Mouse (Mus musculus): ENCODE measurements around the gene Efna5. TPM values are rescaled to one million over a fixed set of nuclear protein-coding genes. Genes with fewer than 3 reads are reported as not detected.
A peak's percentile ranks its signal among the peaks of the same experiment; 100 is the strongest.

Gene Efna5
- 40.5 and 42.2 TPM in 2 replicates for polyA plus RNA-seq (2014; fragmentation: Nextera tagmentation; extraction: Ambion mirVana)

DNA sequence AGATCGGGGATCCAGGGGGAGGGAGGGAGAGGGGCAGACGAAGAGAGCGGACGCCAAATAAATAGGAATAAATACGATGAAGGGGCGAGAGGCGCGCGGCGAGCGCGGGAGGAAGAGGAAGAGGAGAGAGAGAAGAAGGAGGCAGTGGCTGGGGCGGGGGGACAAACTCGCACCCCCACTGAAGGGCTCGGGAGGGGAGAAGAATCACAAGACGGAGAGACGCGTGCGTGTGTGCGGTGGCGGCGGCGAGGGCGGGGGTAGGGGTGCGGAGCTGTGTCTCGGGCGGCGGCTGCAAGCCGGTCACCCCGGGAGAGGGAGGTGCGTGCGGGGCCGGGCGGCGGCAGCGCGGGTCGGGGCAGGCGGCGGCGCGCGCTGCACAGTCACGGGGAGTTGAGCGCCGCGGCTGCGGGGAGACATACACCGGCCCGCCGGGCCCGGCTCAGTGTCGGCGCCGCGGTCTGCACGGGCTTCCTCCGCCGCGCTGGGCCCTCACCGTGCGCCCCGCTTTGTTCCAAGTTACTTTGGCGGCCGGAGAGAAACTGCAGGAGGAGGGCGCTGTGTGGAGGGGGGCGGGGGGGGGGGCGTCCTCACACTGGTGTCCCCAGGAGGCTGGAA lies at the start of gene Efna5:
Efna5 (minus strand) TSS at position 142 of the 615 bp plus-strand sequence.
- peak within 1 kb of the TSS; percentile 95 for H3K4me2 ChIP-seq (ENCODE audit: low read depth, low read length, severe bottlenecking)
- no peaks in the 10 kb centered on the region for H3K9me3 ChIP-seq (ENCODE audit: control insufficient read depth, low read length)
- peak; percentile 86 for DNase-seq (ENCODE audit: low spot score)
- 0 out of 2 replicates have a peak, but pooled peaks cover 2% of the 10 kb centered on the region for H3K4me1 ChIP-seq (replicated peaks; ENCODE audit: control insufficient read depth, insufficient read depth, low read length)
- peaks cover 4% of the 10 kb centered on the region; the same call in 1 of the 2 replicates for H3K27me3 ChIP-seq (ENCODE audit: control insufficient read depth, insufficient read depth, low read length)
- peak within 1 kb of the TSS; percentile 80 for H3K4me3 ChIP-seq (ENCODE audit: low read depth, low read length)
- peak; percentile 36 for ATAC-seq (replicated peaks; ENCODE audit: low FRiP score)
- H3K36me3 ChIP-seq (ENCODE audit: control insufficient read depth, insufficient read depth, low read length): no peaks in the 10 kb centered on the region
- peak within 1 kb of the TSS; percentile 94 for H3K9ac ChIP-seq (ENCODE audit: low read length)
- WGBS: under 1% methylated on average over 46 of the region's 68 CpGs
- peak within 1 kb of the TSS; percentile 79 for H3K27ac ChIP-seq (ENCODE audit: low read depth, low read length)

- Histone ChIP-seq H3K4me2 (ENCODE audit: low read depth, low read length, severe bottlenecking) (no peak overlapping the region), H3K4me1 (replicated peaks; ENCODE audit: control insufficient read depth, insufficient read depth, low read length) (no peaks in the 10 kb centered on the region), H3K9me3 (ENCODE audit: control insufficient read depth, low read length) (no peaks in the 10 kb centered on the region), H3K9ac (ENCODE audit: low read length) (no peak overlapping the region), H3K27me3 (ENCODE audit: control insufficient read depth, insufficient read depth, low read length) (no peaks in the 10 kb centered on the region), H3K36me3 (ENCODE audit: control insufficient read depth, insufficient read depth, low read length) (no peaks in the 10 kb centered on the region), H3K27ac (ENCODE audit: low read depth, low read length) (no peak overlapping the region), H3K4me3 (ENCODE audit: low read depth, low read length) (no peak overlapping the region)
- WGBS: 85% methylated on average over 4 of the region's 4 CpGs
- DNase-seq (ENCODE audit: low spot score) (no peak), ATAC-seq (replicated peaks; ENCODE audit: low FRiP score) (no peak)
Measured at GRCm38 (mm10) chr17:62915304-62915703, 34.2 kb upstream of the Efna5 start.

DNA sequence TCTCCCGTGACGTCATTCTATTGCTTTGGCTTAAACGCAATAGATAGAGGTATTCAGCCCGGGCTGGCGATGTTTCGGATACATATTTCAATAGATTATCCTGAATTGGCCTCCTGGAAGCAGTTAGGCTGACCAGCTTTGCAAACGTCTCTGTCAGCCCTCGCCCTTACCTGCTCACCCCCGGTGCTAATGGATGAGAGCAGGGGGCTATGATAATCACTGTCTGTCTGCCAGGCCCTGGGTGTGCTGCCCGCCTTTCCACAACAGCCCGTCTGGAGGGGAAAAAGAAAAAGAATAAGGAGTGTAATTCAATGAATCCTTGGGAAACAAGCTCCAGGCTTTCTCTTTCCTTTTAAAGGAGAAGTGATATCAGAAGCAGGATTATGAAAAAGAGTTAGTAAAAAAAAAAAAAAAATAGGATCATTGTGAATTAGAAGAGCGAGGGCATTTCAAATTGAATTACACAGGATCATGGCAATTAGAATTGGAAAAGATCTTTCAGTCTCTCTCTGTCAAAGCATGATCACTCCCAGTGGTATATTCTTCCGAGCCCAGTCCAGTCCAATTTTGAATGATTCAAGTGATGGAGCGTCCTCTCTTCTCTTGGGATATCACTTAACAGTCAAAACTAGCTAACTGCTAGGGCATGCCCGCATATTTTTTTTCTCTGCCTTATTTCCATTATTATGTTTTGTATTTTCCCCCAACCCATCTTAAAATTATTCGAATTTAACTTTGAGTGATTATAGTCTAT lies 24.8 kb upstream of the Efna5 start:
- ATAC-seq (replicated peaks; ENCODE audit: low FRiP score) (no peak), DNase-seq (ENCODE audit: low spot score) (no peak)
- Histone ChIP-seq H3K4me3 (ENCODE audit: low read depth, low read length) (no peak overlapping the region), H3K4me1 (replicated peaks; ENCODE audit: control insufficient read depth, insufficient read depth, low read length) (no peaks in the 10 kb centered on the region), H3K27me3 (ENCODE audit: control insufficient read depth, insufficient read depth, low read length) (no peaks in the 10 kb centered on the region), H3K36me3 (ENCODE audit: control insufficient read depth, insufficient read depth, low read length) (no peaks in the 10 kb centered on the region), H3K9ac (ENCODE audit: low read length) (no peak overlapping the region), H3K9me3 (ENCODE audit: control insufficient read depth, low read length) (no peaks in the 10 kb centered on the region), H3K4me2 (ENCODE audit: low read depth, low read length, severe bottlenecking) (no peak overlapping the region), H3K27ac (ENCODE audit: low read depth, low read length) (no peak overlapping the region)
- WGBS: 67% methylated on average over 16 of the region's 16 CpGs

DNA sequence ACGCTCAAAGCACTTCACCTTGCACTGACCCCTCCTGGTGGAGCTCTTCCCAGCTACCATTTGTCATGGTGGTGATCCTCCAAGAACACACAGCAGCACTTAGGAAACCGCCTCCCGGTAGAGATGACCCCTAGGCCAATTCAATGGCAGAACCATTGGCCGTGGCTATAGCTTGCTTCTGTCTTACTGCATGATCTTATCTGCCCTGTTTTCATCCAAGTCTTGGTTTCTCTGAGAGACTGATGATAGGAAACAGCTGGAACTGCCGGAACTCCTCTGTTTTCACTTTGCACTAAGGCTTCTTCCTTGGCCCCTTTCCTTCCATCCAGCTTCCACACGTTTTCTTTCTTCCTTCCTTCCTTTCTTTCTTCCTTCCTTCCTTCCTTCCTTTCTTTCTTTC lies 17.9 kb upstream of the Efna5 start:
- H3K4me2 ChIP-seq (ENCODE audit: low read depth, low read length, severe bottlenecking): no peak overlapping the region
- no peak overlapping the region for H3K9ac ChIP-seq (ENCODE audit: low read length)
- ATAC-seq (replicated peaks; ENCODE audit: low FRiP score) (no peak), DNase-seq (ENCODE audit: low spot score) (no peak)
- no peaks in the 10 kb centered on the region for H3K9me3 ChIP-seq (ENCODE audit: control insufficient read depth, low read length)
- no peak overlapping the region for H3K4me3 ChIP-seq (ENCODE audit: low read depth, low read length)
- H3K27me3 ChIP-seq (ENCODE audit: control insufficient read depth, insufficient read depth, low read length): no peaks in the 10 kb centered on the region
- H3K36me3 ChIP-seq (ENCODE audit: control insufficient read depth, insufficient read depth, low read length): no peaks in the 10 kb centered on the region
- H3K27ac ChIP-seq (ENCODE audit: low read depth, low read length): no peak overlapping the region
- 88% methylated on average over 6 of the region's 6 CpGs for WGBS
- H3K4me1 ChIP-seq (replicated peaks; ENCODE audit: control insufficient read depth, insufficient read depth, low read length): no peaks in the 10 kb centered on the region

DNA sequence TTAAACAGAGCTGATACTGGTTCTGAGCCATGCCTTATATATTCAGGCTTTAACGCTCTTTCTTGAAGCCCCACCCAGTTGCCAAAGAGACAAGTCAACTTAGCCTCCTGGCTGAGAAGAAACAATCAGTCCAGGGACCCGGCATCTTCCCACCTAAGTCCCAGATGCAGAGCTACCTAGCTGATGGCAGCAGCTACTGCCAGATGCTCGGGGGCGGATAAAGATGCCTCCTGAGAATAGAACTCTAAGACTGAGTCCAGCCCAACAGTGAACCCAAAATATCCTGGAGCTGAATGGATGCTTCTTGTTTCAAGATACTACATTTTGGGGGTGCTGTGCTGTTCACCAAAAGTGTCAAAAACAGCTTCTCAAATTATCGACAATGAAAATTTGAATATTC lies 8.9 kb upstream of the Efna5 start:
- WGBS: 92% methylated on average over 5 of the region's 5 CpGs
- Histone ChIP-seq H3K4me2 (ENCODE audit: low read depth, low read length, severe bottlenecking) (no peak overlapping the region), H3K36me3 (ENCODE audit: control insufficient read depth, insufficient read depth, low read length) (no peaks in the 10 kb centered on the region), H3K4me3 (ENCODE audit: low read depth, low read length) (no peak overlapping the region), H3K4me1 (replicated peaks; ENCODE audit: control insufficient read depth, insufficient read depth, low read length) (peaks cover 2% of the 10 kb centered on the region; the same call in 1 of the 2 replicates), H3K27me3 (ENCODE audit: control insufficient read depth, insufficient read depth, low read length) (no peaks in the 10 kb centered on the region), H3K9me3 (ENCODE audit: control insufficient read depth, low read length) (no peaks in the 10 kb centered on the region), H3K9ac (ENCODE audit: low read length) (no peak overlapping the region), H3K27ac (ENCODE audit: low read depth, low read length) (no peak overlapping the region)
- DNase-seq (ENCODE audit: low spot score) (no peak), ATAC-seq (replicated peaks; ENCODE audit: low FRiP score) (no peak)

- H3K27ac ChIP-seq (ENCODE audit: low read depth, low read length): no peak overlapping the region
- peaks cover 4% of the 10 kb centered on the region; the same call in 1 of the 2 replicates for H3K4me1 ChIP-seq (replicated peaks; ENCODE audit: control insufficient read depth, insufficient read depth, low read length)
- H3K9ac ChIP-seq (ENCODE audit: low read length): peak overlapping the region; percentile 52
- peak overlapping the region; percentile 95 for H3K4me2 ChIP-seq (ENCODE audit: low read depth, low read length, severe bottlenecking)
- under 1% methylated on average over 16 of the region's 16 CpGs for WGBS
- H3K9me3 ChIP-seq (ENCODE audit: control insufficient read depth, low read length): no peaks in the 10 kb centered on the region
- DNase-seq (ENCODE audit: low spot score): peak; percentile 91
- H3K27me3 ChIP-seq (ENCODE audit: control insufficient read depth, insufficient read depth, low read length): no peaks in the 10 kb centered on the region
- peak overlapping the region; percentile 80 for H3K4me3 ChIP-seq (ENCODE audit: low read depth, low read length)
- H3K36me3 ChIP-seq (ENCODE audit: control insufficient read depth, insufficient read depth, low read length): no peaks in the 10 kb centered on the region
- no peak for ATAC-seq (replicated peaks; ENCODE audit: low FRiP score)
Measured at GRCm38 (mm10) chr17:62884129-62884506, 3.0 kb upstream of the Efna5 start.

- peak; percentile 78 for DNase-seq (ENCODE audit: low spot score)
- peak; percentile 13; the same call in 1 of the 2 replicates for ATAC-seq (replicated peaks; ENCODE audit: low FRiP score)
- Histone ChIP-seq H3K27me3 (ENCODE audit: control insufficient read depth, insufficient read depth, low read length) (no peaks in the 10 kb centered on the region), H3K4me3 (ENCODE audit: low read depth, low read length) (peak overlapping the region; percentile 80), H3K4me2 (ENCODE audit: low read depth, low read length, severe bottlenecking) (peak overlapping the region; percentile 95), H3K9me3 (ENCODE audit: control insufficient read depth, low read length) (no peaks in the 10 kb centered on the region), H3K36me3 (ENCODE audit: control insufficient read depth, insufficient read depth, low read length) (no peaks in the 10 kb centered on the region), H3K27ac (ENCODE audit: low read depth, low read length) (no peak overlapping the region), H3K4me1 (replicated peaks; ENCODE audit: control insufficient read depth, insufficient read depth, low read length) (peaks cover 4% of the 10 kb centered on the region; the same call in 1 of the 2 replicates), H3K9ac (ENCODE audit: low read length) (peak overlapping the region; percentile 52)
- WGBS: under 1% methylated on average over 34 of the region's 34 CpGs
Measured at GRCm38 (mm10) chr17:62883476-62884128, 2.5 kb upstream of the Efna5 start.

DNA sequence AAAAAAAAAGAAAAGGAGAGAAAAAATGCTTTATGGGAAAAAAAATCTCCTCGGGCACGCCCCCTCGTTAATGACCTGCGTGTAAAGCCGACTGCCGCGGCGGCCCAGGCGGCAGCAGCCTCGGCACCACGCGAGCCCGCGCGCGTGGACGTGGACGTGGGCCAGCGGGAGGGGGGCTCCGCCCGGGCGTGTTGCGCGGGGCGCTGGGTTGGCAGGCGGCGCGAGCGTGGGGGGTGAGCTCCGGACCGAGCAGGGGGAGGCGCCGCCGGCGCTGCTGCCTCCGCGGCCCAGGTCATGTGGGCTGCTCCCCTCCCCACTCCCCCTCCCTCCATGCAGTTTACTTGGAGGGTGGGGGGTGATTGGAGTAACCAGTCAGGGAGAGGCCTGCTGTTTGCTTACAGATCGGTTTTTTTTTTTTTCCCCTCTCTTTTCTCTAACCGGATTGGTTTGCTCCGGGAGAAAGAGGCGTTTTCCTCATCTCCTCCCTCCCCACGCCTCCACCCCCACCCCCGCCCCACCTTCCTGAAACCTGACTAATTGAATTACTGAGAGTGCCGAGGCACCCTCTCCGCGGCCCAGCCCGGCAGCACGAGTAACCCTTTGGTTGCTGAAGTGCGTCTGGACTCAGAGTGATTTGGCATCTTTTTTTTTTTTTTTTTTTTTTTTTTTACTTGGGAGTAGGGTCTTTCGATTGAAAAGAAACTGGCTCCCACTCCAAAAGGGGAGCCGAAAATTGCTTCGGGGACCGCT lies 1.8 kb upstream of the Efna5 start:
- ATAC-seq (replicated peaks; ENCODE audit: low FRiP score): peak; percentile 84
- Histone ChIP-seq H3K4me2 (ENCODE audit: low read depth, low read length, severe bottlenecking) (peak overlapping the region; percentile 95), H3K9me3 (ENCODE audit: control insufficient read depth, low read length) (no peaks in the 10 kb centered on the region), H3K4me1 (replicated peaks; ENCODE audit: control insufficient read depth, insufficient read depth, low read length) (peaks cover 4% of the 10 kb centered on the region; the same call in 1 of the 2 replicates), H3K9ac (ENCODE audit: low read length) (peak overlapping the region; percentile 94), H3K27me3 (ENCODE audit: control insufficient read depth, insufficient read depth, low read length) (no peaks in the 10 kb centered on the region), H3K4me3 (ENCODE audit: low read depth, low read length) (peak overlapping the region; percentile 80), H3K27ac (ENCODE audit: low read depth, low read length) (peak overlapping the region; percentile 79), H3K36me3 (ENCODE audit: control insufficient read depth, insufficient read depth, low read length) (no peaks in the 10 kb centered on the region)
- peak; percentile 95 for DNase-seq (ENCODE audit: low spot score)
- WGBS: under 1% methylated on average over 47 of the region's 53 CpGs
